Mouse (Mus musculus) heart, embryonic 14.5 days (tissue): Measurements from ENCODE around the gene Ly6c1. TPM values are rescaled to one million over a fixed set of nuclear protein-coding genes. Genes with fewer than 3 reads are reported as not detected.
"Not testable (repeated sequence)": the region's sequence is repeated elsewhere in the genome, so short reads cannot be mapped to it uniquely, and the experiment has no call there.

Experiments used
- ATAC-seq: fragments of 200-750 bp; cut with Nextera tagmentation; 2 replicates; pipeline ENCODE4 v1.8.0; 2017; ENCODE audit warnings: low read depth, moderate TSS enrichment; ENCODE audit not compliant: insufficient number of reproducible peaks, insufficient read depth, low FRiP score
- H3K27ac ChIP-seq, 2 experiments: fragments of 200-500 bp in 1 of 2; fragments of 300-500 bp in 1 of 2; sonication (generic) in 1 of 2; replicated peaks in 1 of 2; 2 replicates each; pipeline ENCODE4 v1.5.1; 2012 to 2014; ENCODE audit warnings: low read depth in 2 of 2, low read length in 2 of 2, control low read depth in 1 of 2, mild to moderate bottlenecking in 1 of 2, mixed read lengths in 1 of 2; ENCODE audit not compliant: control insufficient read depth in 1 of 2, insufficient read depth in 1 of 2
- H3K27me3 ChIP-seq: fragments of 300-500 bp; sonication (generic); 2 replicates; pipeline ENCODE4 v1.6.1; 2014; ENCODE audit warnings: mild to moderate bottlenecking, low read length, control low read depth; ENCODE audit not compliant: control insufficient read depth, insufficient read depth
- H3K36me3 ChIP-seq: fragments of 300-500 bp; sonication (generic); 2 replicates; pipeline ENCODE4 v1.6.1; 2014; ENCODE audit warnings: mild to moderate bottlenecking, control low read depth, low read length, mixed read lengths; ENCODE audit not compliant: control insufficient read depth, insufficient read depth
- H3K4me1 ChIP-seq, 2 experiments: fragments of 200-500 bp in 1 of 2; fragments of 300-500 bp in 1 of 2; sonication (generic) in 1 of 2; 2 replicates each; pipeline ENCODE4 v1.6.1; 2012 to 2014; ENCODE audit warnings: low read length in 2 of 2, control low read depth in 1 of 2, mixed read lengths in 1 of 2; ENCODE audit not compliant: control insufficient read depth in 2 of 2, insufficient read depth in 2 of 2
- H3K4me2 ChIP-seq: fragments of 300-500 bp; sonication (generic); 2 replicates; pipeline ENCODE4 v1.6.1; 2014; ENCODE audit warnings: mild to moderate bottlenecking, low read length
- H3K4me3 ChIP-seq, 2 experiments: fragments of 200-500 bp in 1 of 2; fragments of 300-500 bp in 1 of 2; sonication (generic) in 1 of 2; 2 replicates each; pipeline ENCODE4 v1.5.1; 2012 to 2014; ENCODE audit warnings: low read length in 2 of 2, mild to moderate bottlenecking in 2 of 2, control low read depth in 1 of 2, low read depth in 1 of 2, moderate library complexity in 1 of 2; ENCODE audit not compliant: control insufficient read depth in 1 of 2, insufficient read depth in 1 of 2
- H3K9ac ChIP-seq: fragments of 300-500 bp; sonication (generic); 2 replicates; pipeline ENCODE4 v1.6.1; 2014; ENCODE audit warnings: mild to moderate bottlenecking, low read length
- H3K9me3 ChIP-seq: fragments of 300-500 bp; sonication (generic); 2 replicates; pipeline ENCODE4 v1.6.1; 2016; ENCODE audit warnings: low read length, control low read depth; ENCODE audit not compliant: control insufficient read depth
- WGBS: fragments of 180-500 bp; shearing (Covaris S2); extraction: QIAGEN DNeasy Blood & Tissue Kit; methylation state at CpG from one replicate; pipeline ENCODE4 v1.1.7; 2014; 5-methylcytosine and 5-hydroxymethylcytosine counted together
- polyA plus RNA-seq: library from polyadenylated mRNA; unstranded; fragments of >200 nt; fragmentation: Nextera tagmentation; extraction: Ambion mirVana; gene quantifications from 2 replicates; pipeline ENCODE4 v1.2.1, GENCODE M21; 2014

The Ly6c1 gene
- polyA plus RNA-seq, 1 experiment from 2014 or later = 4.5 TPM

- H3K4me1 ChIP-seq, H3K36me3 ChIP-seq, H3K4me2 ChIP-seq, H3K9me3 ChIP-seq, H3K9ac ChIP-seq, H3K27ac ChIP-seq, H3K4me3 ChIP-seq, ATAC-seq, H3K27me3 ChIP-seq: not testable (repeated sequence)
- WGBS = 44% methylated on average over 2 of the region's 3 CpGs
Measured at GRCm38 (mm10) chr15:75051141-75051540, 2.5 kb upstream of the Ly6c1 start.

- not testable (repeated sequence) for H3K4me2 ChIP-seq, H3K4me3 ChIP-seq, H3K27me3 ChIP-seq, H3K9me3 ChIP-seq, H3K9ac ChIP-seq, ATAC-seq, H3K4me1 ChIP-seq, H3K27ac ChIP-seq, H3K36me3 ChIP-seq
- WGBS = 89% methylated on average over 1 of the region's 1 CpGs
Measured at GRCm38 (mm10) chr15:75050593-75050992, 2.0 kb upstream of the Ly6c1 start.

GRCm38 (mm10) chr15:75049811-75050210 is 1.2 kb upstream of the Ly6c1 start:
- 55% methylated on average over 2 of the region's 2 CpGs for WGBS
- not testable (repeated sequence) for H3K4me2 ChIP-seq, H3K9me3 ChIP-seq, H3K27me3 ChIP-seq, H3K36me3 ChIP-seq, ATAC-seq, H3K9ac ChIP-seq, H3K4me1 ChIP-seq, H3K27ac ChIP-seq, H3K4me3 ChIP-seq

GRCm38 (mm10) chr15:75047970-75048320 is 685 bp downstream of the Ly6c1 start:
- H3K9me3 ChIP-seq, H3K36me3 ChIP-seq, H3K27ac ChIP-seq, H3K9ac ChIP-seq, H3K4me1 ChIP-seq, ATAC-seq, H3K27me3 ChIP-seq, H3K4me2 ChIP-seq, H3K4me3 ChIP-seq: not testable (repeated sequence)
- WGBS = 100% methylated on average over 1 of the region's 1 CpGs

GRCm38 (mm10) chr15:75047313-75047969 is 1.2 kb downstream of the Ly6c1 start:
- H3K9ac ChIP-seq, ATAC-seq, H3K4me2 ChIP-seq, H3K4me1 ChIP-seq, H3K4me3 ChIP-seq, H3K27me3 ChIP-seq, H3K27ac ChIP-seq, H3K36me3 ChIP-seq, H3K9me3 ChIP-seq: not testable (repeated sequence)
- WGBS = 57% methylated on average over 5 of the region's 7 CpGs

- not testable (repeated sequence) for H3K4me2 ChIP-seq, H3K9ac ChIP-seq, ATAC-seq, H3K9me3 ChIP-seq, H3K4me3 ChIP-seq, H3K27ac ChIP-seq, H3K4me1 ChIP-seq, H3K27me3 ChIP-seq, H3K36me3 ChIP-seq
- 72% methylated on average over 3 of the region's 3 CpGs for WGBS
Measured at GRCm38 (mm10) chr15:75045501-75045900, 3.1 kb downstream of the Ly6c1 start.

- H3K4me3 ChIP-seq, H3K27ac ChIP-seq, H3K27me3 ChIP-seq, H3K4me1 ChIP-seq, H3K4me2 ChIP-seq, H3K9me3 ChIP-seq, ATAC-seq, H3K36me3 ChIP-seq, H3K9ac ChIP-seq: not testable (repeated sequence)
- 72% methylated on average over 6 of the region's 10 CpGs for WGBS
Measured at GRCm38 (mm10) chr15:75021020-75021759, 27.4 kb downstream of the Ly6c1 start.

GRCm38 (mm10) chr15:75019446-75019845 is 29.2 kb downstream of the Ly6c1 start:
- not testable (repeated sequence) for H3K9me3 ChIP-seq, H3K9ac ChIP-seq, H3K4me1 ChIP-seq, H3K4me2 ChIP-seq, H3K27ac ChIP-seq, H3K36me3 ChIP-seq, ATAC-seq, H3K27me3 ChIP-seq, H3K4me3 ChIP-seq
- WGBS = 44% methylated on average over 2 of the region's 2 CpGs
